Mouse (Mus musculus) brain, embryonic 14.5 days (tissue): Measurements from ENCODE around the gene Gm14597. TPM values are rescaled to one million over a fixed set of nuclear protein-coding genes. Genes with fewer than 3 reads are reported as not detected.
"Not testable (repeated sequence)": the region's sequence is repeated elsewhere in the genome, so short reads cannot be mapped to it uniquely, and the experiment has no call there.

Experiments
- DNase-seq: peaks from one replicate; pipeline ENCODE4 v3.0.0-alpha.2; 2011; ENCODE audit warnings: low read depth
- CTCF ChIP-seq: fragments of 200-500 bp; IDR thresholded peaks from 2 replicates; pipeline ENCODE4 v1.5.1; 2012; ENCODE audit warnings: inconsistent platforms, mild to moderate bottlenecking, moderate library complexity, borderline replicate concordance; ENCODE audit not compliant: insufficient read depth, insufficient read length; ENCODE audit errors: extremely low read depth
- POLR2A ChIP-seq: fragments of 200-500 bp; IDR thresholded peaks from 2 replicates; pipeline ENCODE4 v1.6.1; 2012; ENCODE audit warnings: mild to moderate bottlenecking, inconsistent platforms, borderline replicate concordance; ENCODE audit not compliant: poor library complexity, insufficient read depth, insufficient read length, severe bottlenecking; ENCODE audit errors: extremely low read depth
- polyA plus RNA-seq: library from polyadenylated mRNA; depleted of rRNA; stranded (reverse); fragments of >200 nt; gene quantifications from 2 replicates; pipeline ENCODE4 v1.2.3, GENCODE M21; 2012; rRNA removed

Gene Gm14597
- polyA plus RNA-seq, result 0.25 TPM in 1 of 2 replicates, not detected in the other

GRCm38 (mm10) chrX:53608879-53609278 is at the start of gene Gm14597:
Gm14597 (minus strand) TSS chrX:53608979.
- DNase-seq, result not testable (repeated sequence)

GRCm38 (mm10) chrX:53652917-53653316 is 44.1 kb upstream of the Gm14597 start:
- not testable (repeated sequence) for DNase-seq

GRCm38 (mm10) chrX:53645885-53646284 is 37.1 kb upstream of the Gm14597 start:
- peak; percentile 15 for DNase-seq
- TF ChIP-seq CTCF (no peak), POLR2A (no peak)

DNA sequence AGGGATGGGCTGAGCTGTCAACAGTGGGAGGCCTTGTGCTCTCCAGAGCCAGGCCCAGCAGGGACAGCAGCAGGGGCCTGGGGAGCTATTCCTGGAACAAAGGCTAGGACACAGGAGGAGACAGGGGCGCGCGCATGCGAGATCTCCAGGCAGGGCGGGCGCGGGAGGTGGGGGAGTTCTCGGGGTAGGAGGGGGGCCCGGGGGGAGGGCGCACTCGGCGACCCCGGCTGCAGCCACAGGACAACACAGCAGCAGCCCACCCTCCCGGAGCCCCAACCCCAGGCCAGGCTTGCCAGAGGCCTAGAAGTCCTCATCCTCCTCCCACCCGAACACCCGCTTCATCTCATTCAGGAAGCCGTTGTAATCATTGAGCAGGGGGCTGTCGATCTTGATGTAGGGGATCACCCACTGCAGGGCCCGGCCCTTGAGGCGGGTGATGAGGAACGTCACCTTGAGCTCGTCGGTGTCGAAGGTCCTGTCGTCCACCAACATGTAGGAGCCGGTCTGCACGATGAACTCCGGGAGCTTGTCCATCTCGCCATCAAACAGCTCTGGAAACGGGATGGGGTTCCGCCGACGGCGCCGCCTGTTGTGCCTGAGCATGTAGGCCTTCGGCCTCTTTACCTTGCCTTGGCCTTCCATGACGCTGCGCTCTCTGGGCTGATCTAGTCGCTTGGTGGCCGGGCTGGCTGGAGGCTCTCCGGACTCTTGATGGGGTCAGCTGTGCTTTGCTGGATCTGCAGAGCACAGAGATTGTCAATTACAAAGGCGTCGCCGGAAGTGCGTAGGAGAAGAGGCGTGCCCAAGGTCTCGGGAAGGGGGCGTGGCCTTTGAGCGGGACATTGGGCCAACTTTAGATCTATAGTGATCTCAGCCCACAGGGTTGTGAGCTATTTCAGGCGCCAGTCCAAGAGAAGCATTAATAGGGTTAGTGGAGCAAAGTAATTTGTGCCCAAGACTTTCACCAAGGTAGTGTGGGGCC is 34.5 kb upstream of the Gm14597 start, which contains the start of gene Rtl8a:
Rtl8a (minus strand) TSS at position 703 of the 982 bp plus-strand sequence.
- DNase-seq, result peak; percentile 93

DNA sequence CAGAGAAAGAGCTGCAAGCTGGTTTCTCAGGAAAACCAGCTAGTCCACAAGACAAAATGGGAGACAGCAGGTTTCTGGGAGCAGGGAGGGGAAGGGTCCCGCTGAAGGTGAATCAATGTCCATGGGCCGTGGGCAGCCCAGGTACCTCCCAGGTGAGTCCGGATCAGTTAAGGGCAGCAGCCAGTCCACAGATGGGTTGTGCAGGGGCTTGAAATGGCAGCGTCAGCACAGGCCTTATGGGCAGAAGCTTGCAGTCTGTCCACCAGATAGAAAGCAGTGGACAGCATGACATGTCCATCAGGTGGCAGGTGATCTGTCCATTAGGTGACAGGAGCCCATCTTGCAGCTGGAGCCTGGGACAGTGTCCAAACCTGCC is 33.8 kb upstream of the Gm14597 start:
- not testable (repeated sequence) for DNase-seq

- DNase-seq, result not testable (repeated sequence)
These were observed 29.3 kb upstream of the Gm14597 start for GRCm38 (mm10) chrX:53638107-53638506.

DNA sequence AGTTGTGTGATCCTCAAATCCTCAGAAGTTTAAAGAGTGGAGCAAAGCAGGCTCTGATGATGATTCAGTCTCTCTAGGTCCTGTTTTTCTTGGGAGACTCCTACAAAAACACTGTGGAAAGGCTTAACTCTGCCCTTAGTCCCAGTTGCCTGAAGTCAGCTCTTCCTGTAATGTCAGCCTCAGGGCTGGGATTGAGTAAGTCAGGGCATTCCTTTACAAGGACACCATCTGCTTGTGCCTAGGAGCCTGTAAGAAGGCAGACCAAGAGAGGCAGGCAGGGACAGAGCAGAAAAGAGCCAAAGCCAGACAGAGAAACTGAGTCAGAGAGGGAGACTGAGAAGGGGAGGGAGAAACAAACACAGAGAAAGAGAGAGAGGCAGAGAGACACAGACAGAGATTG is 2.6 kb upstream of the Gm14597 start:
- DNase-seq, result not testable (repeated sequence)

GRCm38 (mm10) chrX:53610571-53610970 is 1.8 kb upstream of the Gm14597 start:
- TF ChIP-seq CTCF, result peak; percentile 53; the same call in 1 of the 2 replicates
- no peak for TF ChIP-seq POLR2A
- peak; percentile 76 for DNase-seq

DNA sequence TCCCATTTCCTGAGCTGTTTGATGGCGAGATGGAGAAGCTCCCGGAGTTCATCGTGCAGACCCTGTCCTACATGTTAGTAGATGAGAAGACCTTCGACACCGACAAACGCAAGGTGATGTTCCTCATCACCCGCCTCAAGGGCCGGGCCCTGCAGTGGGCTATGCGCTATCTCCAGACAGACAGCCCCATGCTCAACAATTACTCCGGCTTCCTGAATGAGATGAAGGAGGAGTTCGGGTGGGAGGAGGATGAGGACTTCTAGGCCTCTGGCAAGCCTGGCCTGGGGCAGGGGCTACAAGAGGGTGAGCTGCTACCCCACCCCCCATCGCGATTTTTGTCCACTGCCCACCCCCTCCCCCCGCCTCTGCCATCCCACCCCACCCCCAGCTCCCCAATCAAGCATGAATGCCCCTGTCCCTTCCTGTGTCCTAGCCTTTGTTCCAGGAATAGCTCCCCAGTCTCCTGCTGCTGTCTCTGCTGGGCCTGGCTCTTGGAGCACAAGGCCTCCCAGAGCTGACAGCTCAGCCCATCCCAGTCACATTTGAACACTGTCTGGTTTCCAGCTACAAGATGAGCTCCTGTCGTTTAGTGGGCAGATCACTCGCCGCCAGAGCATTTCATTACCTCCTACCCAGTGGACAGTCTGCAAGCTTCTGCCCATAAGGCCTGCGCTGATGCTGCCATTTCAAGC is 511 bp downstream of the Gm14597 start:
- DNase-seq, result peak; percentile 48
- TF ChIP-seq POLR2A, result no peak

DNA sequence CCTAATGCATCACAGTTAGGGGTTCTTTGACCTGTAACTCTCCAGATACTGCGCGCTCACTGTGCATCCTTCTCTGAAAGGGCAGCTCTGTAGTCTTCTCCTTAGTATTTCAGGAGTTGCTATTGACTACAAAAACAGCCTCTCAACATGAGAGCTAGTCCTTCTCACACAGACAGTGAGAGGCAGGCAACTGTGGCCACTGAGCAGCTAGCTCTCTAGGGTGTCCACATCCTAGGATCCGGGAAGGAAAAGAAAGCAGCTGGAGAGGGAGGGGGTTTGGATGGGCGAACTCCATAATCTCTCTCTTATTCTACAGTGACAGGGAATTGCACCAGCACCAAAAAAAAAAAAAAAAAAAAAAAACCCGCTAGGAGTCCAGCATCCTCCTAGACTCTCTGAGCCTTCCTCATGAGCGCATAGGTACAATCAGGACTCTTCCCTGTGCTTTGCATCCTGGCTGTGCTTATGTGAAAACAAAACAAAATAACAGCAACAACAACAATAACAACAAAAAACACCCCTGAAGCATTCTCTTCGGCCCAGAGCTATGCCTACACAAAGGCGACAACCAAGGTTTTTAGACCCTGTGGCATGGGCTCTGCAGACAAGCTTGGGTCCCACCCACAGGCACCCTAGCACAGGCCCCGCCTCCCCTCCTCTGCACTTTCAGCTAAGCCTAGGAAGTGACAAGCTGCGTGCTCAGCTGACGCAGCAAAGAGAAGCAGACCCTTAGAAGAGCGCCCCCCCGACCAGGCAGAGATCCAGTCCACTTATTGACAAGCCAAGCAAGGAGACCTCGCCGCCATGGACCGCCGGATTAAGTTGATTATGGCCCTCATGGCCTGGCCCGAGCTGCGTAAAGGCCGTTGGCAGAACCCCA is 1.3 kb downstream of the Gm14597 start, which contains the start of gene Rtl8c:
Rtl8c (plus strand) TSS at position 791 of the 880 bp plus-strand sequence.
- DNase-seq, result peak; percentile 93

DNA sequence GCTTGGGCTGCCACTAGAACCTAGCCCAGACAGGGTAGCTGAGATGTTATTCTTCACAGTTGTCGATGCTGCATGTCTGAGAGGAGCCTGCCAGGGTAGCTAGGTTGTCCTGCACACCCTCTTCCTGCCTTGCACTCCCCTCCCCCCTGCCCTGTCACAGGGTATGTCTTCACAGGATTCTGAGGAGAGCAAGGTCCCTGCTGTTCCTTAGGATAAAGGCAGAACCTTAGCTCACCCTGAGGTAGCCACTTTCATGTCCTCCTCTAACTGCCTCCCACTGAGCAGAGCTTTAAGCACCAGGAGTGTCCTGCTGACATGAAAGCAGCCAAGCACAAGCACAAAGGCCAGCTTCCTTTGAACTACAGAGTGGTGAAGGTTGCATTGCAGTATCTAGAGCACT is 2.6 kb downstream of the Gm14597 start:
- DNase-seq, result not testable (repeated sequence)

More for the DNA sequence above, 1.3 kb downstream of the Gm14597 start, which contains the start of gene Rtl8c:
- no peak for TF ChIP-seq CTCF
- TF ChIP-seq POLR2A, result peak; percentile 54; the same call in 1 of the 2 replicates

- DNase-seq, result not testable (repeated sequence)
These were observed 8.8 kb downstream of the Gm14597 start for GRCm38 (mm10) chrX:53599993-53600392.

GRCm38 (mm10) chrX:53583404-53583803 is 25.4 kb downstream of the Gm14597 start:
- not testable (repeated sequence) for DNase-seq

- not testable (repeated sequence) for DNase-seq
These were observed 27.4 kb downstream of the Gm14597 start for GRCm38 (mm10) chrX:53581407-53581806.
